Mouse (Mus musculus) macrophage (primary cell): Measurements from ENCODE around the gene Cpvl. TPM values are rescaled to one million over a fixed set of nuclear protein-coding genes. Genes with fewer than 3 reads are reported as not detected.

Source experiments
- H3K27ac ChIP-seq: fragments of 350-480 bp; formaldehyde crosslinking; 2 replicates; pipeline ENCODE4 v1.9.0; 2021
- H3K36me3 ChIP-seq: fragments of 350-480 bp; formaldehyde crosslinking; 2 replicates; pipeline ENCODE4 v1.9.0; 2021; ENCODE audit errors: inconsistent target
- H3K4me3 ChIP-seq: fragments of 350-480 bp; formaldehyde crosslinking; 2 replicates; pipeline ENCODE4 v1.9.0; 2021; ENCODE audit errors: inconsistent target
- H3K79me2 ChIP-seq: fragments of 350-480 bp; formaldehyde crosslinking; 2 replicates; pipeline ENCODE4 v1.9.0; 2021; ENCODE audit errors: inconsistent target
- WGBS: methylation state at CpG from one replicate; pipeline ENCODE4 v1.1.7; 2026; ENCODE audit warnings: inconsistent platforms; ENCODE audit not compliant: missing documents; 5-methylcytosine and 5-hydroxymethylcytosine counted together
- polyA plus RNA-seq: library from polyadenylated mRNA; stranded (reverse); fragments of 250-400 nt; gene quantifications from 3 replicates; pipeline ENCODE4 v1.2.4, GENCODE M21; 2018; ENCODE audit warnings: inconsistent platforms

The Cpvl gene
- polyA plus RNA-seq, 1 experiment from 2014 or later: not detected

GRCm38 (mm10) chr6:53986273-53986985 lies 8.0 kb upstream of the Cpvl start:
- Histone ChIP-seq H3K79me2 (no peaks in the 10 kb centered on the region), H3K36me3 (no peaks in the 10 kb centered on the region), H3K27ac (no peak overlapping the region), H3K4me3 (no peak overlapping the region)
- 82% methylated on average over 14 of the region's 14 CpGs for WGBS

GRCm38 (mm10) chr6:53983820-53984219 lies 5.3 kb upstream of the Cpvl start:
- 78% methylated on average over 4 of the region's 6 CpGs for WGBS
- H3K79me2 ChIP-seq: no peaks in the 10 kb centered on the region
- H3K27ac ChIP-seq: no peak overlapping the region
- no peaks in the 10 kb centered on the region for H3K36me3 ChIP-seq
- no peak overlapping the region for H3K4me3 ChIP-seq

GRCm38 (mm10) chr6:53982612-53983011 lies 4.1 kb upstream of the Cpvl start:
- WGBS: 69% methylated on average over 4 of the region's 4 CpGs
- no peak overlapping the region for H3K4me3 ChIP-seq
- no peaks in the 10 kb centered on the region for H3K36me3 ChIP-seq
- H3K27ac ChIP-seq: no peak overlapping the region
- no peaks in the 10 kb centered on the region for H3K79me2 ChIP-seq

GRCm38 (mm10) chr6:53982047-53982600 lies 3.7 kb upstream of the Cpvl start:
- no peaks in the 10 kb centered on the region for H3K79me2 ChIP-seq
- no peak overlapping the region for H3K27ac ChIP-seq
- H3K4me3 ChIP-seq: no peak overlapping the region
- WGBS: 75% methylated on average over 9 of the region's 9 CpGs
- no peaks in the 10 kb centered on the region for H3K36me3 ChIP-seq

GRCm38 (mm10) chr6:53980817-53981480 lies 2.5 kb upstream of the Cpvl start:
- WGBS: 95% methylated on average over 15 of the region's 15 CpGs
- Histone ChIP-seq H3K4me3 (no peak overlapping the region), H3K27ac (no peak overlapping the region), H3K79me2 (no peaks in the 10 kb centered on the region), H3K36me3 (no peaks in the 10 kb centered on the region)

GRCm38 (mm10) chr6:53974040-53974439 lies 4.4 kb downstream of the Cpvl start:
- Histone ChIP-seq H3K4me3 (no peak overlapping the region), H3K27ac (no peak overlapping the region), H3K36me3 (no peaks in the 10 kb centered on the region), H3K79me2 (no peaks in the 10 kb centered on the region)
- 100% methylated on average over 1 of the region's 1 CpGs for WGBS

GRCm38 (mm10) chr6:53973468-53973867 lies 5.0 kb downstream of the Cpvl start:
- Histone ChIP-seq H3K79me2 (no peaks in the 10 kb centered on the region), H3K36me3 (no peaks in the 10 kb centered on the region), H3K27ac (no peak overlapping the region), H3K4me3 (no peak overlapping the region)
- WGBS: 80% methylated on average over 5 of the region's 5 CpGs

- Histone ChIP-seq H3K27ac (no peak overlapping the region), H3K79me2 (no peaks in the 10 kb centered on the region), H3K36me3 (no peaks in the 10 kb centered on the region), H3K4me3 (no peak overlapping the region)
- 93% methylated on average over 12 of the region's 12 CpGs for WGBS
These were observed 6.2 kb downstream of the Cpvl start for GRCm38 (mm10) chr6:53972238-53972743.

- Histone ChIP-seq H3K27ac (no peak overlapping the region), H3K36me3 (no peaks in the 10 kb centered on the region), H3K79me2 (no peaks in the 10 kb centered on the region), H3K4me3 (no peak overlapping the region)
- 62% methylated on average over 3 of the region's 3 CpGs for WGBS
These were observed 6.7 kb downstream of the Cpvl start for GRCm38 (mm10) chr6:53971729-53972128.

GRCm38 (mm10) chr6:53969081-53969480 lies 9.4 kb downstream of the Cpvl start:
- Histone ChIP-seq H3K27ac (no peak overlapping the region), H3K79me2 (no peaks in the 10 kb centered on the region), H3K36me3 (no peaks in the 10 kb centered on the region), H3K4me3 (no peak overlapping the region)
- WGBS: 89% methylated on average over 10 of the region's 10 CpGs

- H3K36me3 ChIP-seq: no peaks in the 10 kb centered on the region
- H3K27ac ChIP-seq: no peak overlapping the region
- no peaks in the 10 kb centered on the region for H3K79me2 ChIP-seq
- WGBS: 51% methylated on average over 6 of the region's 6 CpGs
- H3K4me3 ChIP-seq: no peak overlapping the region
These were observed 9.9 kb downstream of the Cpvl start for GRCm38 (mm10) chr6:53968550-53968949.

- H3K36me3 ChIP-seq: no peaks in the 10 kb centered on the region
- WGBS: 91% methylated on average over 5 of the region's 5 CpGs
- H3K4me3 ChIP-seq: no peak overlapping the region
- H3K79me2 ChIP-seq: no peaks in the 10 kb centered on the region
- no peak overlapping the region for H3K27ac ChIP-seq
These were observed 11.9 kb downstream of the Cpvl start for GRCm38 (mm10) chr6:53966595-53966994.

GRCm38 (mm10) chr6:53965900-53966299 lies 12.6 kb downstream of the Cpvl start:
- Histone ChIP-seq H3K27ac (no peak overlapping the region), H3K79me2 (no peaks in the 10 kb centered on the region), H3K4me3 (no peak overlapping the region), H3K36me3 (no peaks in the 10 kb centered on the region)
- 78% methylated on average over 5 of the region's 5 CpGs for WGBS

- no peaks in the 10 kb centered on the region for H3K36me3 ChIP-seq
- H3K27ac ChIP-seq: no peak overlapping the region
- no peaks in the 10 kb centered on the region for H3K79me2 ChIP-seq
- WGBS: 79% methylated on average over 5 of the region's 5 CpGs
- H3K4me3 ChIP-seq: no peak overlapping the region
These were observed 14.5 kb downstream of the Cpvl start for GRCm38 (mm10) chr6:53963906-53964496.

GRCm38 (mm10) chr6:53962006-53962405 lies 16.5 kb downstream of the Cpvl start:
- no peaks in the 10 kb centered on the region for H3K79me2 ChIP-seq
- no peaks in the 10 kb centered on the region for H3K36me3 ChIP-seq
- no peak overlapping the region for H3K27ac ChIP-seq
- 86% methylated on average over 1 of the region's 1 CpGs for WGBS
- no peak overlapping the region for H3K4me3 ChIP-seq
